ENCODE assay signal across 8 mouse cellular contexts in genomic region chr9:37545166-37545610, GRCm38 (mm10). TPM values are rescaled to one million over a fixed set of nuclear protein-coding genes. Genes with fewer than 3 reads are reported as not detected.
DNase-seq lines count a peak whose midpoint lies in the region; ATAC-seq lines count a peak whose summit lies in the region.

No protein-coding gene starts in this region.

- H3K27ac ChIP-seq in embryonic facial prominence, embryonic 10.5 days (replicated peaks) = no peak overlapping the region
- H3K27ac ChIP-seq in hindbrain, embryonic 14.5 days = no peak overlapping the region
- H3K27ac ChIP-seq in midbrain, embryonic 16.5 days (ENCODE audit: low read length) = no peak overlapping the region

- H3K9ac ChIP-seq in hindbrain, embryonic 14.5 days = peak overlapping the region; percentile 22; the same call in 1 of the 2 replicates
- 0 out of 2 replicates have a peak overlapping the region, but pooled peaks have one; percentile 32 for H3K9ac ChIP-seq in midbrain, embryonic 16.5 days (ENCODE audit: low read depth, low read length)

- ATAC-seq in hindbrain, embryonic 14.5 days (ENCODE audit: low FRiP score) = peak; percentile 48
- peak; percentile 70 for ATAC-seq in midbrain, embryonic 16.5 days

- H3K4me1 ChIP-seq in embryonic facial prominence, embryonic 10.5 days = peaks cover 22% of the 10 kb centered on the region
- peaks cover 13% of the 10 kb centered on the region for H3K4me1 ChIP-seq in hindbrain, embryonic 14.5 days (replicated peaks; ENCODE audit: control insufficient read depth, insufficient read depth, low read length)
- H3K4me1 ChIP-seq in midbrain, embryonic 16.5 days (ENCODE audit: control insufficient read depth, insufficient read depth, low read length) = peaks cover 12% of the 10 kb centered on the region

- intact Hi-C loops in left cerebral cortex, postnatal 25 days (cut with DNase I) = loop anchor here (2.0 to 5.0 kb wide), 4 partner anchors 70 to 387 kb away; no protein-coding TSS in a partner anchor
- intact Hi-C loops in left cerebral cortex, postnatal 14 days (cut with DNase I) = loop anchor here (2.0 kb wide), 1 partner anchor 114 kb away; no protein-coding TSS in a partner anchor

- H3K27me3 ChIP-seq in embryonic facial prominence, embryonic 10.5 days (replicated peaks; ENCODE audit: low read depth, poor library complexity, severe bottlenecking) = peaks cover 90% of the 10 kb centered on the region
- H3K27me3 ChIP-seq in hindbrain, embryonic 14.5 days (ENCODE audit: control insufficient read depth, insufficient read depth, low read length) = peaks cover 69% of the 10 kb centered on the region
- peaks cover 28% of the 10 kb centered on the region for H3K27me3 ChIP-seq in midbrain, embryonic 16.5 days (ENCODE audit: control insufficient read depth, insufficient read depth, low read depth, low read length)

- 3% methylated on average over 17 of the region's 17 CpGs for WGBS in embryonic facial prominence, embryonic 10.5 days
- 6% methylated on average over 17 of the region's 17 CpGs for WGBS in hindbrain, embryonic 14.5 days
- WGBS in midbrain, embryonic 16.5 days = 5% methylated on average over 17 of the region's 17 CpGs

- peak overlapping the region; percentile 54 for H3K4me2 ChIP-seq in hindbrain, embryonic 14.5 days (replicated peaks)
- peak overlapping the region; percentile 57 for H3K4me2 ChIP-seq in midbrain, embryonic 16.5 days (ENCODE audit: low read length)

- H3K9me3 ChIP-seq in embryonic facial prominence, embryonic 10.5 days = no peaks in the 10 kb centered on the region
- no peaks in the 10 kb centered on the region for H3K9me3 ChIP-seq in hindbrain, embryonic 14.5 days (ENCODE audit: control insufficient read depth, low read length)
- no peaks in the 10 kb centered on the region for H3K9me3 ChIP-seq in midbrain, embryonic 16.5 days (replicated peaks; ENCODE audit: control insufficient read depth, low read length, poor library complexity, severe bottlenecking)

- peak; percentile 17 to 34 for DNase-seq in left cerebral cortex, postnatal 25 days (ENCODE audit: low spot score in 2 of 2)
- no peak for DNase-seq in left cerebral cortex, postnatal 14 days (ENCODE audit: low spot score in 2 of 2)
- DNase-seq in embryonic facial prominence, embryonic 10.5 days (ENCODE audit: low spot score) = peak; percentile 30
- DNase-seq in hindbrain, embryonic 14.5 days (ENCODE audit: low spot score) = no peak
- no peak for DNase-seq in layer of hippocampus, postnatal 25 days (ENCODE audit: extremely low spot score in 1 of 2, low spot score in 1 of 2)
- DNase-seq in frontal cortex, postnatal 36 days (ENCODE audit: low spot score in 2 of 2) = no peak
- DNase-seq in right cerebral cortex, postnatal 14 days = no peak

- H3K36me3 ChIP-seq in embryonic facial prominence, embryonic 10.5 days (replicated peaks) = no peaks in the 10 kb centered on the region
- no peaks in the 10 kb centered on the region for H3K36me3 ChIP-seq in hindbrain, embryonic 14.5 days (replicated peaks; ENCODE audit: control insufficient read depth, insufficient read depth)
- H3K36me3 ChIP-seq in midbrain, embryonic 16.5 days (ENCODE audit: control insufficient read depth, insufficient read depth, low read length) = no peaks in the 10 kb centered on the region

- peak overlapping the region; percentile 44 for H3K4me3 ChIP-seq in embryonic facial prominence, embryonic 10.5 days
- H3K4me3 ChIP-seq in hindbrain, embryonic 14.5 days (replicated peaks; ENCODE audit: low read length) = peak overlapping the region; percentile 24
- H3K4me3 ChIP-seq in midbrain, embryonic 16.5 days (ENCODE audit: low read depth, low read length) = peak overlapping the region; percentile 34

RNA-seq across cellular contexts. Expression of gene Vsig2, which starts 6.1 kb away (rescaled TPM):
- total RNA-seq in left cerebral cortex, postnatal 25 days (2021) = 1 to 10 TPM; 3.5 to 4.4 TPM
- 1 to 10 TPM; 2.8 TPM for total RNA-seq in left cerebral cortex, postnatal 14 days (2021)
- 0.59 and 0.78 TPM in 2 replicates for polyA plus RNA-seq in embryonic facial prominence, embryonic 10.5 days (2016; fragmentation: Nextera tagmentation; extraction: Ambion mirVana)
- polyA plus RNA-seq in hindbrain, embryonic 14.5 days (2014; fragmentation: Nextera tagmentation; extraction: Ambion mirVana) = 0.42 and 1.1 TPM in 2 replicates
- polyA plus RNA-seq in midbrain, embryonic 16.5 days (2015; fragmentation: Nextera tagmentation; extraction: Ambion mirVana) = 0.72 and 1.2 TPM in 2 replicates
- total RNA-seq in layer of hippocampus, postnatal 25 days (2021) = 1 to 10 TPM; 2.8 to 4.4 TPM

RNA-seq across cellular contexts. Expression of gene Nrgn, which starts 7.5 kb away (rescaled TPM):
- 1,000 to 10,000 TPM; 2,274 to 2,374 TPM for total RNA-seq in left cerebral cortex, postnatal 25 days (2021)
- 1,000 to 10,000 TPM; 2,700 to 3,013 TPM for total RNA-seq in left cerebral cortex, postnatal 14 days (2021)
- polyA plus RNA-seq in embryonic facial prominence, embryonic 10.5 days (2016; fragmentation: Nextera tagmentation; extraction: Ambion mirVana) = 0.48 and 1.0 TPM in 2 replicates
- 3.4 and 3.8 TPM in 2 replicates for polyA plus RNA-seq in hindbrain, embryonic 14.5 days (2014; fragmentation: Nextera tagmentation; extraction: Ambion mirVana)
- 13.8 and 18.4 TPM in 2 replicates for polyA plus RNA-seq in midbrain, embryonic 16.5 days (2015; fragmentation: Nextera tagmentation; extraction: Ambion mirVana)
- total RNA-seq in layer of hippocampus, postnatal 25 days (2021) = 1,000 to 10,000 TPM; 1,702 to 1,721 TPM

RNA-seq across cellular contexts. Expression of gene Siae, which starts 10.3 kb away (rescaled TPM):
- total RNA-seq in left cerebral cortex, postnatal 25 days (2021) = 10 to 100 TPM; 20.3 to 24.2 TPM
- total RNA-seq in left cerebral cortex, postnatal 14 days (2021) = 10 to 100 TPM; 14.4 to 19.2 TPM
- 3.7 and 4.8 TPM in 2 replicates for polyA plus RNA-seq in embryonic facial prominence, embryonic 10.5 days (2016; fragmentation: Nextera tagmentation; extraction: Ambion mirVana)
- polyA plus RNA-seq in hindbrain, embryonic 14.5 days (2014; fragmentation: Nextera tagmentation; extraction: Ambion mirVana) = 14.2 and 14.3 TPM in 2 replicates
- polyA plus RNA-seq in midbrain, embryonic 16.5 days (2015; fragmentation: Nextera tagmentation; extraction: Ambion mirVana) = 12.7 and 13.8 TPM in 2 replicates
- 10 to 100 TPM; 11.7 to 12.3 TPM for total RNA-seq in layer of hippocampus, postnatal 25 days (2021)

RNA-seq across cellular contexts. Expression of gene Esam, which starts 17.3 kb away (rescaled TPM):
- total RNA-seq in left cerebral cortex, postnatal 25 days (2021) = 10 to 100 TPM; 20.2 to 21.6 TPM
- total RNA-seq in left cerebral cortex, postnatal 14 days (2021) = 10 to 100 TPM; 28.8 to 34.2 TPM
- 27.0 and 27.5 TPM in 2 replicates for polyA plus RNA-seq in embryonic facial prominence, embryonic 10.5 days (2016; fragmentation: Nextera tagmentation; extraction: Ambion mirVana)
- polyA plus RNA-seq in hindbrain, embryonic 14.5 days (2014; fragmentation: Nextera tagmentation; extraction: Ambion mirVana) = 48.3 and 49.3 TPM in 2 replicates
- 38.8 and 42.1 TPM in 2 replicates for polyA plus RNA-seq in midbrain, embryonic 16.5 days (2015; fragmentation: Nextera tagmentation; extraction: Ambion mirVana)
- 10 to 100 TPM; 17.2 to 17.8 TPM for total RNA-seq in layer of hippocampus, postnatal 25 days (2021)

RNA-seq across cellular contexts. Expression of gene Msantd2, which starts 56.1 kb away (rescaled TPM):
- 10 to 100 TPM; 20.9 to 23.0 TPM for total RNA-seq in left cerebral cortex, postnatal 25 days (2021)
- total RNA-seq in left cerebral cortex, postnatal 14 days (2021) = 10 to 100 TPM; 19.2 to 28.3 TPM
- polyA plus RNA-seq in embryonic facial prominence, embryonic 10.5 days (2016; fragmentation: Nextera tagmentation; extraction: Ambion mirVana) = 34.4 and 36.7 TPM in 2 replicates
- 29.9 and 36.6 TPM in 2 replicates for polyA plus RNA-seq in hindbrain, embryonic 14.5 days (2014; fragmentation: Nextera tagmentation; extraction: Ambion mirVana)
- polyA plus RNA-seq in midbrain, embryonic 16.5 days (2015; fragmentation: Nextera tagmentation; extraction: Ambion mirVana) = 34.8 and 35.0 TPM in 2 replicates
- 10 to 100 TPM; 20.0 to 21.6 TPM for total RNA-seq in layer of hippocampus, postnatal 25 days (2021)

Comparison
In these comparisons a context has a peak if more than half of its experiments do, and no peak if none do; other contexts are left out.
1. DNase-seq: peak in left cerebral cortex, postnatal 25 days (2 of 2) and embryonic facial prominence, embryonic 10.5 days (single experiment); none in left cerebral cortex, postnatal 14 days (0 of 2), hindbrain, embryonic 14.5 days (single experiment), layer of hippocampus, postnatal 25 days (0 of 2), frontal cortex, postnatal 36 days (0 of 2) and right cerebral cortex, postnatal 14 days (single experiment).
2. Peak in every context shown above with its lines, with median percentiles within 50 percentile points of each other: H3K4me3 ChIP-seq.